Mouse (Mus musculus): Measurements from ENCODE around the gene BC049352. TPM values are rescaled to one million over a fixed set of nuclear protein-coding genes. Genes with fewer than 3 reads are reported as not detected.
A peak's percentile ranks its signal among the peaks of the same experiment; 100 is the strongest.

Gene BC049352
- total RNA-seq, 2 experiments from 2014 or later: 0.21 TPM; not detected in 1

DNA sequence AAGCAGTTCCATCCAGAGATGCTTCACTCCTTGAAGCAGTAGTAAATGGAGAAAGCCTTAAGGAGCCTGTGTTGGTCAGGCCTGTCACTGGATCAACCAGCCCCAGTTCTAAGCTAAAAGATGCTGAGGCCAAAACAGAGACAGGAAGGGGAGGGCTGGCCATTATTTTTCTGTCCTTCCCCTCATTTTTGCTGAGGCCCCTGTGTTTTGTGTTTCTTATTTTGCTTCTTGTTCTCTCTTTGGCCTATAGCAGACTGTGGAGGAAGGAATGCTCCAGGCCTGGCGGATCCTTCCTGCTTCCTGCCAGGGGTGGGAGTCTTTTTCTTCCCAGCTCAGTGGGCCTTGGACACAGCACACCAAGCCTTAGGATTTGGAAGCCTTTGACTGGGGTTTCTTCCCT lies 63.6 kb downstream of the BC049352 start:
- DNase-seq (ENCODE audit: low spot score in 2 of 2): no peak

DNA sequence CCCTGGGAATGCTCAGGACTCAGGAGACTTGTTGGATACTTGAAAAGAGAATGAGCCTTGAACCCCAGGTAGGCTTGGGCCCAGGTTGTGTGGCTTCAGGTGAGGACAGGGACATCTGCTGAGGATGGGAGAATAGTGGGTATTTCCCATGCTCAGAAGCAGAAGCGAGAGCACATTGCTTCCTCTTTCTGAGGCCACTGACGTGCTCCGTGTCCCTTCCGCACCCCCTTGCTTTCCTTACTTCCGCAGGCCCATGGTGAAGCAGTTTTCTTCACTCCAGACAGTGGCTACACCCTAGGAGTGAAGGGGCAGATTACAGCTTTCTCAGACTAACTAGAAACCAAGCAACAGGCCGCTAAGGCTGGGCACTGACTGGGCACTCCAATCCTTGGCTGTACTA lies 64.3 kb downstream of the BC049352 start:
- peak in 1 of 2 experiments; percentile 25 for DNase-seq (ENCODE audit: low spot score in 2 of 2)

DNA sequence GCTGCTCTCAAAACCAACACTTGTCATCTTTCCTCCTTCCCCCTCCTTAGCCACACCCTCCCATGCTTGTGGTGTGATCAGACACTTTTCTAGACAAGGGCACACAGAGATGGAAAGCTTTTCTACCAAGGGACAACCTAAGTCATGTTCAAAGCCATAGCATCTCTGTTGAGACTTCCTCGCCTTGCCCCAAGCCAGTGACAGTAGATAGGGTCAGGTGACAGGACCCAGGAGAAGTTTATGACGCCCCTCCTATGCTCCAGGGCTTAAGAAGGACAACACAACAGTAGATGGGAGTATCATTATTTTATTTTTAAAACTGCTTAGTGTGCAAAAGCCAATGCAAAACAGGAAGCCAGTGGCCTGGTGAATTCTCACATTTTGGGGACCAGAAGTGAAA lies 65.7 kb downstream of the BC049352 start:
- DNase-seq (ENCODE audit: low spot score in 2 of 2): no peak

DNA sequence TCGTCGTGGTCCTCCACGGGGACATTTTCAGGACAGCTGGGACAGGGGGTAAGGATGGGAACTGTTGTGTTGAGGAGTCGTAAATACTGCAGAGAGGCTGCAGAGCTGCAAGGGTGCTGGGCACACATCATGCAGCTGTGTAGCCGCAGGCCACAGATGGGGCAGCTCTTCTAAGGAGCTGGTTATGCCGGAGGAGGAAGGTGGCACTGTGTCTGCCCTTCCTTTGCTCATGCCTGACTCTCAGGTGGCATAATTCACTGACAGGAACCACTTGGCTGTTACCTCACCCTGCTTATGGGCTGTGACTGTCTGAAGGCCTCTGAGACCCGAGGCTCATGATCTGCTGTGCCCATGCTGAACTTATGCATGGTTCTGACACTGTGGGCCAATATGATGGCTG lies 68.5 kb downstream of the BC049352 start:
- no peak for DNase-seq (ENCODE audit: low spot score in 2 of 2)

DNA sequence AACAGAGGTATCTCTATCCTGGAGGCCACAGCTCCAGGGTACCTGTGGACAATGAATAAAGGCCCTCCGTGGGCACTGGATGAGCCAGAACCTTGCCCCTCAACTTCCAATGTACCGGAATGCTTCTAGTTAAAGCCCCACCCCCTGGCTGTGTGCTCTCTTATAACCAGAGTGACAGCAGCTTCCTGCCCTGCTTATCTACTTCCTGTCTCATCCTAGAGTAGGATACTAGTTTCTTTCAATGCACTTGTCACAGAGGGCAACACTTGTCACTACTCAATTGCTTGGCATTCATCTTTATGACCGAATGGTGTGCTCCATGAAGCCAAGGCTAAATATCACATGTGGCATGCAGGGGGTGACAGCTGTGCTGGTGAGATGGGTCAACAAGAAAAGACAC lies 69.5 kb downstream of the BC049352 start:
- no peak for DNase-seq (ENCODE audit: low spot score in 2 of 2)

DNA sequence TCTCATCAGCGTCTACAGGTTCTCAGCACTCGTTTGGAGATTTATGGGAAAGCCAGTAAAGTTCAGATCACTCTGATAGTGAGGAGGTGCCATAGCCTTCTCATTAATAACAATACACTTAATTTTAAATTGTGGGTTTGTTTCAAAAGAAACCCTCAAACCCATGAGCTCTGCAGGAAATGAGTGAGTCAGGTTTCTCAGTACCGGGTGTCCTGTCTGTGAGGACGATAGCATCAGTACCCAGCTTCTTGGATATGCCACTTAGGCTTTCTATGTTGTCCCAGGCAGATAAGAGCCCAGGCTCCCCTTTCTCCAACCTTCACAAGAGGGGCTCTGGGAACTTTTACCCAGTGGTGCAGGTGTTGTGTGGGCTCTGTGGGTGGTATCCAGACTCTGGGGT lies 70.2 kb downstream of the BC049352 start:
- no peak for DNase-seq (ENCODE audit: low spot score in 2 of 2)

DNA sequence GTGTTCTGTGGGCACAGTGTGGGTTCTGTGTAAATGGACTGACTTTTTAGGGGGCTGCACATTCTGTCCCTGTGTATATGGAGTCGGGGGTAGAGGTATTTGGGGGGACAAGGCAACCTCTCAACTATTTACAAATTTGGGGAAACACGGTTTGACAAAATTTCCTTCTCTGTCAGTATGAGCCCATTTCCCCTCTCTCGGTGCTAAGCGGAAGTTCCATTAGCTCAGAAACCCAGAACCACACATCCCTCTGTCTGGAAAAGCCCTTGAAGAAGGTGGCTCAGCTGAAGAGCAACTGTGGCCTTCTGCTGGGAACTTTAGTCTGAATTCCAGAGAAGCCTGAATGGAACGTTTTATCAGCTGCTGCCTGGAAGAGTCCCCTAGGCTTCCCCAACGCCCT lies 70.6 kb downstream of the BC049352 start:
- no peak for DNase-seq (ENCODE audit: low spot score in 2 of 2)

DNA sequence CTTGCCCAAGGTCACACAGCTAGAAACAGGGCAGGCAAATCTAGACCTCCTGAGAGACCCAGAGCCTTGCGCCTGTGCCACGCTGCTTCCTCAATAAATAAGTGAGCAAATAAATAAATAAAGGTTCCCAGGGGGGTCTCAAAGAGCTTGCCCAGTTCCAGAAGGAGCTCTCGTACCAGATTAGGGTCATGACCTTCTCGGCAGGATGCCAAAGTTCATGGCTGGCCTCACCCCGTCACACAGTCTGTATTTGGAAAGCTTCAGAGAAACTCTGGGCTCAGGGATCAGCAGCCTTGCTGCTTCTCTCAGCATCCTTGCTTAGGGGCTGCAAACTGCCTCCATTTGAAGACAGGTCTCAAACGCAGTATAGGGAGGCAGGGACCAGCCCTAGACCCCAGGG lies 72.2 kb downstream of the BC049352 start:
- no peak for DNase-seq (ENCODE audit: low spot score in 2 of 2)

DNA sequence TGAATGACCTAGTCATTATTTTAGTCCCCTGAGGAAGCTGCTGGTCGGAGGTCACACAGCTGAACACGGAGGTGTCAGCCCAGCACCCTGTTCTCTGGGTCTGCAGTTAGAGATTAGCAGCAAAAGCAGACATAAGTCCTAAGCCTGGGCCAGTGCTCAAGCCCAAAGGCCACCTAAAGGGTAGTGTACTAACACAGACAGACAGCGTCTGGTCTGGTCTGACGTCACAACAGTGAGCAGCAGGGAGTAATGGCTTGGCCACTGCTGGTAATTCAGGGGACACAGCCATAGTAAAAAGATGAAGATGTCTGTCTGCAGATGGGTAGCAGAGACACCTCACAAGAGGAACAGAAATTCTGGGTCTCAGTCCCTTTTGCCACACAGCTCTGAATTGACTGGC lies 72.8 kb downstream of the BC049352 start:
- no peak for DNase-seq (ENCODE audit: low spot score in 2 of 2)

DNA sequence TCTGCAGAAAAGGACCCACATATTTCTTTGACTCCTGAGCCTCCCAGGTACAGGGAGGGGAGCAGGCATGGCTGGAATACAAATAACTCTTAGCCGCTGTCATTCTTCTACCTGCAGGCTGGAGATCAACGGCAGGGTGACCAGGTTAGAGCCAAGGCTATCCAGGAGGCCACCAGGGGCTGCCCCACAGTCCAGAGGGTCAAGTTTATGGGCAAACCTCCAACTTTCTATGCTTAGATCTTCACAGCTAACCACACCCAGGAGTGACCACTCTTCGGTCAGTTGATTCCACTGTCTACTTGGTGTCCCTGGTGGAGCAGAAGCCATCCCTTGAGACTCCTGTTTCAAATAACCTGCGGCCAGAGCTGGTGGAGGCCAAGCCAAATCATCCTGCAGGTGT lies 73.6 kb downstream of the BC049352 start:
- DNase-seq (ENCODE audit: low spot score in 2 of 2): no peak

DNA sequence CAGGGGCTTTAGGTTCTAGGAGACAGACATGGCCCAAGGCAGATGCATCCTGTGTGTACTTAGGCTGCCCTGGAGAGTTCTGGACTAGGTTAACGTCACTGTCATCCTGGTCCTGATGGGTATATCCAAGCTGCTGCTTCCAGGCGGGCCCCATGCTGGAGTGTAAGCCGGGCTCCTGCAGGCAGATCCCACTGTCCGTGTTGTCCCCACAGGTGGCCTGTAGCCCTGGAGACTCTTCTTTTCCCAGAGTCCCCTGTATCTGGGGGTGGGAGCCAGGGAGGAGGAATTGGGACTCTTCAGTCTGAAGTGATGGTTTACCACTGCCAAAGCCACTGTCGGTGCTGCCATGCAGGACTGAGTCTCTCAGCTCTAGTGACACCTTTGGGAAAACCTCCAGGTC lies 74.2 kb downstream of the BC049352 start:
- no peak for DNase-seq (ENCODE audit: low spot score in 2 of 2)

DNA sequence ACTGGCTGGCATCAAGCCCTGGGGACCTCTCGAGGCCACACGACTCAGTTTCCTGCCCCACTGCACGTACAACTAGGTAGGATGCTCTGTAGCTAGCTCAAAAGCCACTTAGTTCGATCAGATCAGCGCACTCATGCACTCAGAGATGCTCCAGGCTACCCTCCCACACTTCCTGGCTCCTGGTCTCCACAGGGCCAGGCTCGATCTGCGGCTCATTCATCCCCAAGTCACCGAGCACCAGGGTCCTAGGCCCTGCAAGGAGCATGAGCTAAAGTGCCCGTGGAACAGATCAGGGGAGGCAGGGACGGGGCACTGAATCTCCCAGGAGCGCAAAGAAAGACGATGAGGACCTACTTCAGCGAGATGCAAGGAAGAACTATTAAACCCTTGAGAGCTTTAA lies 77.3 kb downstream of the BC049352 start:
- no peak for DNase-seq (ENCODE audit: low spot score in 2 of 2)

DNA sequence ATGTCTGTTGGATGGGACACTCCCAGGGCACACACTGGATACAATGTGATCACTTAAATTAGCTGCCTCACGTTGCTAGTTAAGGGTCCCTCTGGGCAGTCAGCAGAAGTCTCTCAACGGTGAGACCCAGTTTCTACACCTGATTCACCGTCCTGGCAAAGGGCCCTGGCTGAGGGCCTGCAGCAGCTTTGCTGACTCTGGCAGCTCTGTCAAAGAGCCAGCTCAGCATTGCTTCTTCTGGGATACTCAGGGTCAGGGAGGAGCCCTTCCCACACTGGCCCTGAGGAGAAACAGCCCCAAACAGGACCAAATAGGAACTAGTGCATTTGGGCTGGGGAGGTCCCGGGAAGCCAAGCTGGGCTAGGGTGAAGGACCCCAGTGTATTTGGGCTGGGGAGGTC lies 79.7 kb downstream of the BC049352 start:
- DNase-seq (ENCODE audit: low spot score in 2 of 2): peak in 1 of 2 experiments; percentile 16

DNA sequence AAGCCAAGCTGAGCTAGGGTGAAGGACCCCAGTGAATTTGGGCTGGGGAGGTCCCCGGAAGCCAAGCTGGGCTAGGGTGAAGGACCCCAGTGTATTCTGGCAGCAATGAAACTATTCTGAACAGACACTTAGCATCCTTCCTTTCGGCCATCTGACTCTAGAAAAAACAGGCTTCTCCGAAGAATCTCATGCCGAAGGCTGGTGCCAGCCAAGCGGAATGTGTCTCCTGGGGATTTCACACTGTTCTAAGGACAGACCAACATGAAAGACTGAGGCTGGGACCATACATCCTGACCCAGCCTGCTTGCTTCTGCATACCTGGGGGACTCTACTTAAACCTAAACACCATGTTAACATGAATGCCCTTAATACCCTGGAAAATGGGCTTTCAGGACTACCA lies 80.1 kb downstream of the BC049352 start:
- no peak for DNase-seq (ENCODE audit: low spot score in 2 of 2)

DNA sequence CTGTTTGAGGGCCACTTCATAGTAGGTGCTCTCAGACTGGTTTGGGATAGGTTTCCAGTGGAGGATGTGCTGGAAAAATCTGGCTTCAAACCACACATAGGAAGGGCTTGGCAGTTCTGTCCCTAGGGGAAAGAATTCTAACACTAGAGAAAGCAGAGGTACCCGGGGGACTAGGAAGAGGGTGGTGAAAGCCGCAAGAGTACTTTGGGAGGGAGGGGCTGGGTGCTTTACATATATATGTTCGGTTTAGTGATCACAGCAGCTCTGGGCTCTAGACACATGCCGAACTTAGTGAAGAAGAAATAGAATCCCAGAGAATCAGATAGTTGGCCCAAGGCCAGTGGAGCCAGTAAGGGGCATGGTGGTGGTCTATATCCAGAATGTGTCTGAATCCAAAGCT lies 85.3 kb downstream of the BC049352 start:
- DNase-seq (ENCODE audit: low spot score in 2 of 2): no peak

DNA sequence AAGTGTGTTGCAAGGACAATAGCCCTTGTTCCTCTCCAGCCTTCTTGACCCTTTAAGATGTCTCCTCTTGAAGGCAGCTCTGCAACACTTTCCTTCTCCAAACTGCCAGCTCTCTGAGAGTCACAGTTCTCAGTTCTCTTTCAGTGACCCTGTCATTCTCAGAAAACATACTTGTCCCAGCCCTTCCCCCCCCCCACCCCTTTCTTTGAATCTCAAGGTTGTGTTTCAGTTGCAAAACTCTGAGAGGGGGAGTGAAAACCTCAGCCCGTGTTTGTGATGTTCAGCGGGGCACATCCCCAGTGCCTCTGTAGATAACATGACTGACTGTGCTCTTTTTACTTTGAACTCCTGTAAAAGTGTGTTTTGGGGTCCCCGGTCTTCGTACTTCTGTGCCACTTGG lies 86.3 kb downstream of the BC049352 start:
- DNase-seq (ENCODE audit: low spot score in 2 of 2): no peak

DNA sequence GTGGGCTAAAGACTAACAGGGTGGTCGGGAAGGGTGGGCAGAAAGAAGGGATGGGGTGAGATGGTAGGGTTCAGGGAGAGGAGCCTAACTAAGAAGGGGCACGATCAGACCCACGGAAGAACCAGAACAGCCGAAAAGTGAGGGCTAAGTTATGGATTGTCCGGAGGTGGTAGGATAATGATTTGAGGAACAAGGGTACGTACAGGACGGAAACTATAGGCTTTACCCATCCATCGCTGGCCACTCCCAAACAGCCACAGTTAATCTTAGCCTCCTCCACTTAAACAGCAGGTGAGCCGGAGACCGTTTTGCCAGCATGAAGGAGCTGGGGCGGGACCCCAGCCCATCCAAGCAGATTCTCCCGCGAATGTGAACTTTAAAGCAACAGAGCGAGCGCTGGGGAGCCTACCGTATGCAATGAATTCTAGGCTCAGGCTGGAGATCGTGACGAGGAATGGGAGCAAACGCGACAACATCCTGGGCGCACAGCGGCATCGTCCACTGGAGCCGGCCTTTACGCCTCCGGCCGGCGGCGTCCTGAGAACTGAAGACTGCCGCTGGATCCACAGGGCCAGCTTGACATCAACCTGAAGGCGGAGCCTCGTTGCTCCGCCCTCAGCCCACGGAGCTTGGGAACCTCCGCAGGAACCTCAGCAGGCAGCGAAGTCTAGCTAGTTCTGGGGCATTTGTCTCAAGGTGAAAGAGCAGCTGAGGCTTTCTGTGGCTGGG lies 87.0 kb downstream of the BC049352 start, which contains the start of gene Il10ra:
Gene Il10ra (minus strand): TSS at position 553 of the 729 bp plus-strand sequence.
- peak in 1 of 2 experiments; percentile 27 for DNase-seq (ENCODE audit: low spot score in 2 of 2)

DNA sequence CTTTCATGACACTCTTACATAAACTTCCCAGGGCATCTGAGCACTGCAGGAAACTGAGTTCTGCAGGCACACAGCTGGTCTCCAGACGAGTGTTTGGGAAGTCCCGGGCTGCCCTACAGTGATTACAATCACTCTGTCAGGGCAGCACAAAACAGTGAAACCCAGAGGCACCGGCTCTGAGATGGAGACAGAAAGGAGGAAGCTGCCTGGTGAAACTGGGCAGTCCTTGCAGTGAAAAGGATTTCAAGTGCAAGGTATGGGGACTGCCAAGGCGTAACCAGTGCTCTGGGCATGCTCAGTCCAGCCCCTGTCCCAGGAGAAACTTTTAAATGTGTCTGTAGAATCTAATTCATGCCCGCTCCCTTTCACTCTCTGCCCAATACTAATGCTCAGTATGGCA lies 90.4 kb downstream of the BC049352 start:
- DNase-seq (ENCODE audit: low spot score in 2 of 2): no peak

DNA sequence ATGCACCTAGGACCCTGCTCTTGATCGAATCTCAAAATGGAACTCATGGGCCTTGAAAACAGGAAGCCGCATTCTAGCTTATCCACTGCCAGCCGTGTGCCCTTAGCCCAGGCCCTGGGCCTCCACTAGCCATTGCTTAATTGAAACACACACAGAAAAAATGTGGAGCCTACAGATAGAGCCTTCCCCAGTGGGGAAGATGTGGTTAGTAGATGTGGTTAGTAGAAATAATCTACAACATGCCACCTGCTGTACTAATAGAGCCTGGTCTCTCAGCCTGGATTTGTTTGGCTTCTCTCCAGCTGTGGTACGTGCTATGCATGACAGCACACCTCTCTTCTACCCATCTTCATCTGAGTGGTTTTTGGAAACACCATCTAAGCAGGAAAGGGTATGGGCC lies 92.4 kb downstream of the BC049352 start:
- no peak for DNase-seq (ENCODE audit: low spot score in 2 of 2)

DNA sequence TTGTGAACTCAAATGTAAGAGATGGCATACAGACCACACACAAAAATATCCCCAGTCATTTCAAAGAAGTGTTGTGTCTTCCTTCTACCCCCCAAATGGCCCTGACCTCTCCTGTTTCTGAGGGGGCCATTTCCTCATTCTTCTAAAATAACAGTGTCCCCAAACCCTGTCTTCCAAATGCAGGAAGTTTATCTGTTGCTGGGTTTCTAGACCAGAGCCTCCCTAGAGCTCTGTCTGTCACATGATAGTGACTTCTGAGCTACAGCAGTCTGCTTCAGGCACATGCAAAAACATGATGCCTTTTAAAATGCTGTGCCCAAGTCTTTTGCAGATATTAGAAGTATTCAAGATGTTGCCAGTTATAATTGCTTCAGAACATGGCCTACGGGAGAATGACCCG lies 92.8 kb downstream of the BC049352 start:
- DNase-seq (ENCODE audit: low spot score in 2 of 2): no peak

DNA sequence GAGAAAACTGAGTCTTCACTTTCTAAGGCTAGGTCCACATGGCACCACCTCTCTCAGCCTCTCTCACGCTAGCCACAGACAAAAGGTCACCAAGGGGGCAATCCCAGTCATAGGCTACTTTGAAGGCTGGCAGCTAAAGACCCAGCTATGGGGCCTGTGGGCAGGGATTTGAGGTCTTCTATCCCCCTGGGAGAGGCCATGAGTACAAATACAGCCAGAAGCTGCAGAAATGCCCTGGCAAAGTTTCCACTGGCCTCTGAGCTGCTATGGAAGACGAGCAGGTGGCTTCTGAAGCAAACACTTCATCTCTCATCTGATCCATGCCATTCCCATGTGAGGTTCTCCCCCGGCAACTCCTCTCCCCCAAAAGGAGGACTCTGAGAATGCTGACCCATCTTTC lies 98.3 kb downstream of the BC049352 start:
- DNase-seq (ENCODE audit: low spot score in 2 of 2): no peak

DNA sequence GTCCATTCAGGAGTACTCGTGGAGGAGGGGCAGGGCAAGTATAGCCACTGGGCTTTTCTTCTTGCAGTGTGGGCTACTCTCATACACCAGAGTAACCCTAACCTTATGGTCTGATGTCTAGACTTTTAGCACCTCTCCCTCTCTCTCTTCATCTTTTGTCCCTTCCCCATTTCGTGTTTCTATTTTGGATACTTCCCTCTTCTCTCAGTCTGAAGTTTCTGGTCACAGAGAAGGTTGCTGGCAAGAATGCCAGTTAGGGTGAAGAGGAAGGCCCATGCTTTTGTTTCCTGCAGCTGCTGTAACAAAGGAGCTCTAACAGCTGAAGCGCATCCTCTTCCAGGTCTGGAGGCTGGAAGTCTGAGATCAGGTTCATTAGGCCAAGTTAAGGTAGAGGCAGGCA lies 99.1 kb downstream of the BC049352 start:
- peak in 1 of 2 experiments; percentile 15 for DNase-seq (ENCODE audit: low spot score in 2 of 2)

DNA sequence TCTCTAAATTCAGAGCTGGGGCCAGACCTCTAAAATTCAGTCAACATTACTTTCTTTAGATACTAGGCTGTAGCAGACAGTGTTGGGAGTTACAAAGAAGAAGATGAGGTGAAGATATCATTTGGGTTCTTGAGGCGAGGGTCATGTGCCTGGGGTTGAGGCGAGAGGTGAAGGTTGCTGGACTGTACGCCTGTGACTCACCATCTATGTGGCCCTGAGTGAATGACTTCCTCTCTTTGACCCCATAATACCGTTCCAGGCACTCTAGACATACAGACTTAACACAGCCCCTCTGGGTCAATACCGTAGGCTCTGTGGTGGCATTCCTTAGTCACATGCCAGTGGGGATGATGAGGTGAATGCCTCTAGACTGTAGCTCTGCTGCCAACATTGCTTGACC lies 100.7 kb downstream of the BC049352 start:
- no peak for DNase-seq (ENCODE audit: low spot score in 2 of 2)

All from layer of hippocampus, postnatal 14 days (tissue).